Mouse (Mus musculus): ENCODE results near the gene Pbxip1. TPM values are rescaled to one million over a fixed set of nuclear protein-coding genes. Genes with fewer than 3 reads are reported as not detected.

The Pbxip1 gene
- polyA plus RNA-seq, 1 experiment from 2014 or later: 19.2 TPM

GRCm38 (mm10) chr3:89486916-89487702 is 50.6 kb downstream of the Pbxip1 start:
- Histone ChIP-seq H3K9me3 (replicated peaks) (no peaks in the 10 kb centered on the region), H3K36me3 (no peaks in the 10 kb centered on the region), H3K27me3 (ENCODE audit: low read depth, poor library complexity, severe bottlenecking) (no peaks in the 10 kb centered on the region), H3K27ac (no peak overlapping the region), H3K4me3 (no peak overlapping the region), H3K4me1 (peaks cover 14% of the 10 kb centered on the region)
- no peak for DNase-seq (ENCODE audit: low spot score)
- WGBS: 75% methylated on average over 20 of the region's 20 CpGs

GRCm38 (mm10) chr3:89490790-89491189 is 54.3 kb downstream of the Pbxip1 start:
- Histone ChIP-seq H3K36me3 (no peaks in the 10 kb centered on the region), H3K27ac (no peak overlapping the region), H3K27me3 (ENCODE audit: low read depth, poor library complexity, severe bottlenecking) (no peaks in the 10 kb centered on the region), H3K4me1 (peaks cover 24% of the 10 kb centered on the region), H3K4me3 (no peak overlapping the region), H3K9me3 (replicated peaks) (no peaks in the 10 kb centered on the region)
- DNase-seq (ENCODE audit: low spot score): no peak
- WGBS: 90% methylated on average over 3 of the region's 3 CpGs

GRCm38 (mm10) chr3:89491559-89491958 is 55.1 kb downstream of the Pbxip1 start:
- DNase-seq (ENCODE audit: low spot score): no peak
- Histone ChIP-seq H3K27me3 (ENCODE audit: low read depth, poor library complexity, severe bottlenecking) (no peaks in the 10 kb centered on the region), H3K4me1 (peaks cover 24% of the 10 kb centered on the region), H3K9me3 (replicated peaks) (no peaks in the 10 kb centered on the region), H3K4me3 (no peak overlapping the region), H3K27ac (no peak overlapping the region), H3K36me3 (no peaks in the 10 kb centered on the region)
- WGBS: 85% methylated on average over 5 of the region's 5 CpGs

- WGBS: 41% methylated on average over 8 of the region's 8 CpGs
- no peak for DNase-seq (ENCODE audit: low spot score)
- Histone ChIP-seq H3K4me1 (peaks cover 24% of the 10 kb centered on the region), H3K27ac (peak overlapping the region; percentile 50; the same call in 1 of the 2 replicates), H3K27me3 (ENCODE audit: low read depth, poor library complexity, severe bottlenecking) (no peaks in the 10 kb centered on the region), H3K4me3 (no peak overlapping the region), H3K36me3 (no peaks in the 10 kb centered on the region), H3K9me3 (replicated peaks) (no peaks in the 10 kb centered on the region)
Measured at GRCm38 (mm10) chr3:89492701-89493151, 56.2 kb downstream of the Pbxip1 start.

- 92% methylated on average over 5 of the region's 5 CpGs for WGBS
- Histone ChIP-seq H3K36me3 (no peaks in the 10 kb centered on the region), H3K27me3 (ENCODE audit: low read depth, poor library complexity, severe bottlenecking) (no peaks in the 10 kb centered on the region), H3K27ac (no peak overlapping the region), H3K4me3 (no peak overlapping the region), H3K9me3 (replicated peaks) (no peaks in the 10 kb centered on the region), H3K4me1 (peaks cover 26% of the 10 kb centered on the region)
- no peak for DNase-seq (ENCODE audit: low spot score)
Measured at GRCm38 (mm10) chr3:89494630-89495029, 58.1 kb downstream of the Pbxip1 start.

- H3K4me3 ChIP-seq: no peak overlapping the region
- no peak for DNase-seq (ENCODE audit: low spot score)
- 74% methylated on average over 3 of the region's 3 CpGs for WGBS
Measured at GRCm38 (mm10) chr3:89496366-89496765, 59.9 kb downstream of the Pbxip1 start.

GRCm38 (mm10) chr3:89499696-89500095 is 63.2 kb downstream of the Pbxip1 start:
- Histone ChIP-seq H3K4me3 (no peak overlapping the region), H3K27ac (no peak overlapping the region), H3K4me1 (peaks cover 12% of the 10 kb centered on the region; the same call in 1 of the 2 replicates), H3K27me3 (ENCODE audit: low read depth, poor library complexity, severe bottlenecking) (no peaks in the 10 kb centered on the region), H3K9me3 (replicated peaks) (no peaks in the 10 kb centered on the region), H3K36me3 (no peaks in the 10 kb centered on the region)
- WGBS: 62% methylated on average over 7 of the region's 7 CpGs
- no peak for DNase-seq (ENCODE audit: low spot score)

More at GRCm38 (mm10) chr3:89496366-89496765, 59.9 kb downstream of the Pbxip1 start:
- Histone ChIP-seq H3K9me3 (replicated peaks) (no peaks in the 10 kb centered on the region), H3K4me1 (peaks cover 25% of the 10 kb centered on the region), H3K36me3 (no peaks in the 10 kb centered on the region), H3K27ac (no peak overlapping the region), H3K27me3 (ENCODE audit: low read depth, poor library complexity, severe bottlenecking) (no peaks in the 10 kb centered on the region)

Other genes starting within 250 kb of the Pbxip1 start
- 34.8 and 34.9 TPM in 2 replicates for gene Gba, start 233.8 kb upstream of the Pbxip1 start, polyA plus RNA-seq (2016; fragmentation: Nextera tagmentation; extraction: Ambion mirVana)
- 12.2 and 26.8 TPM in 2 replicates for gene Thbs3, start 221.5 kb upstream of the Pbxip1 start, polyA plus RNA-seq (2016; fragmentation: Nextera tagmentation; extraction: Ambion mirVana)
- gene Mtx1, start 209.6 kb upstream of the Pbxip1 start, polyA plus RNA-seq (2016; fragmentation: Nextera tagmentation; extraction: Ambion mirVana): 250 and 265 TPM in 2 replicates
- 0.24 and 0.74 TPM in 2 replicates for gene Muc1, start 207.6 kb upstream of the Pbxip1 start, polyA plus RNA-seq (2016; fragmentation: Nextera tagmentation; extraction: Ambion mirVana)
- 272 and 282 TPM in 2 replicates for gene Krtcap2, start 190.7 kb upstream of the Pbxip1 start, polyA plus RNA-seq (2016; fragmentation: Nextera tagmentation; extraction: Ambion mirVana)
- gene Trim46, start 190.4 kb upstream of the Pbxip1 start, polyA plus RNA-seq (2016; fragmentation: Nextera tagmentation; extraction: Ambion mirVana): 3.4 and 6.1 TPM in 2 replicates
- 82.5 and 84.0 TPM in 2 replicates for gene Dpm3, start 177.3 kb upstream of the Pbxip1 start, polyA plus RNA-seq (2016; fragmentation: Nextera tagmentation; extraction: Ambion mirVana)
- 33.2 and 41.3 TPM in 2 replicates for gene Slc50a1, start 166.1 kb upstream of the Pbxip1 start, polyA plus RNA-seq (2016; fragmentation: Nextera tagmentation; extraction: Ambion mirVana)
- gene Efna1, start 155.6 kb upstream of the Pbxip1 start, polyA plus RNA-seq (2016; fragmentation: Nextera tagmentation; extraction: Ambion mirVana): 29.8 and 36.8 TPM in 2 replicates
- 13.2 and 18.4 TPM in 2 replicates for gene Efna3, start 113.7 kb upstream of the Pbxip1 start, polyA plus RNA-seq (2016; fragmentation: Nextera tagmentation; extraction: Ambion mirVana)
- gene Efna4, start 98.7 kb upstream of the Pbxip1 start, polyA plus RNA-seq (2016; fragmentation: Nextera tagmentation; extraction: Ambion mirVana): 47.4 and 53.4 TPM in 2 replicates
- gene Adam15, start 86.7 kb upstream of the Pbxip1 start, polyA plus RNA-seq (2016; fragmentation: Nextera tagmentation; extraction: Ambion mirVana): 29.4 TPM in 2 replicates
- gene Dcst2, start 74.7 kb upstream of the Pbxip1 start, polyA plus RNA-seq (2016; fragmentation: Nextera tagmentation; extraction: Ambion mirVana): 0.24 TPM in 1 of 2 replicates, not detected in the other
- gene Dcst1, start 71.5 kb upstream of the Pbxip1 start, polyA plus RNA-seq (2016; fragmentation: Nextera tagmentation; extraction: Ambion mirVana): 0.25 and 0.30 TPM in 2 replicates
- 0.38 and 0.49 TPM in 2 replicates for gene Zbtb7b, start 41.9 kb upstream of the Pbxip1 start, polyA plus RNA-seq (2016; fragmentation: Nextera tagmentation; extraction: Ambion mirVana)
- 0.26 TPM in 1 of 2 replicates, not detected in the other for gene Lenep, start 33.9 kb upstream of the Pbxip1 start, polyA plus RNA-seq (2016; fragmentation: Nextera tagmentation; extraction: Ambion mirVana)
- 22.2 and 26.1 TPM in 2 replicates for gene Flad1, start 24.8 kb upstream of the Pbxip1 start, polyA plus RNA-seq (2016; fragmentation: Nextera tagmentation; extraction: Ambion mirVana)
- 898 and 922 TPM in 2 replicates for gene Cks1b, start 18.3 kb upstream of the Pbxip1 start, polyA plus RNA-seq (2016; fragmentation: Nextera tagmentation; extraction: Ambion mirVana)
- gene Shc1, start 18.3 kb upstream of the Pbxip1 start, polyA plus RNA-seq (2016; fragmentation: Nextera tagmentation; extraction: Ambion mirVana): 82.6 and 96.2 TPM in 2 replicates
- 50.7 and 53.5 TPM in 2 replicates for gene Pygo2, start 6.5 kb upstream of the Pbxip1 start, polyA plus RNA-seq (2016; fragmentation: Nextera tagmentation; extraction: Ambion mirVana)
- gene Pmvk, start 17.8 kb downstream of the Pbxip1 start, polyA plus RNA-seq (2016; fragmentation: Nextera tagmentation; extraction: Ambion mirVana): 63.6 and 65.9 TPM in 2 replicates
- 0.43 and 0.74 TPM in 2 replicates for gene Kcnn3, start 83.5 kb downstream of the Pbxip1 start, polyA plus RNA-seq (2016; fragmentation: Nextera tagmentation; extraction: Ambion mirVana)

All from limb, embryonic 10.5 days (tissue).